Mouse (Mus musculus) frontal cortex, postnatal 25 days (tissue): ENCODE results near the gene Lrrc8c.
"Not testable (repeated sequence)": the region's sequence is repeated elsewhere in the genome, so short reads cannot be mapped to it uniquely, and the experiment has no call there.

ENCODE experiments used
- DNase-seq, 2 experiments: peaks; one replicate each; pipeline ENCODE4 v3.0.0; 2022; ENCODE audit warnings: low spot score in 2 of 2

The Lrrc8c gene

DNA sequence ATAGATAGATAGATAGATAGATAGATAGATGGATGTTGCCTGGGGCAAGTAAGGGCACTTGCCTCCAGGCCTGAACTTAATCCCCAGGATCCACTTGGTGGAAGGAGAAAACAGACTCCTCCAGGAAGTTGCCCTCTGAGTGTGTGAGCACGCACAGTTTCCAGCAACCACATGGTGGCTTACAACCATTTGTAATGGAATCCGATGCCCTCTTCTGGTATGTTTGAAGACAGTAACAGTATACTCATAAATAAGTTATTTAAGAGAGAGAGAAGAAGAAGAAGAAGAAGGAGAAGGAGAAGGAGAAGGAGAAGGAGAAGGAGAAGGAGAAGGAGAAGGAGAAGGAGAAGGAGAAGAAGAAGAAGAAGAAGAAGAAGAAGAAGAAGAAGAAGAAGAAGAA, 119.1 kb downstream of the Lrrc8c start:
- not testable (repeated sequence) for DNase-seq

DNA sequence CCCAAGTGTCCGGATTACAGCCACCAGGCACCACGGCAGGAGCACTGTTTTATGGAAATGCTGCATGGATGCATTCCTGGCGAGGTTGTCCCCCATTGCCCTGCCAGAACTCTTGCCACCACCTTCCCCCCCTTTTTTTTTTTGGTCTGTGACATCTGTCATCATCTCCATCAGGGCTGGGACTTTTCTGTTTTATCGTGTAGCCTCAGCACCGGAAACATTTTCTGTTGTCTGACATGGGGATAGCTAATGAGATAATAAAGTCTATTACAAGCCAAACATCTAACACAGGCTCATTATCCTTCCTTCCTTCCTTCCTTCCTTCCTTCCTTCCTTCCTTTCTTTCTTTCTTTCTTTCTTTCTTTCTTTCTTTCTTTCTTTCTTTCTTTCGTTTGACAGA, 119.7 kb downstream of the Lrrc8c start:
- no peak for DNase-seq

DNA sequence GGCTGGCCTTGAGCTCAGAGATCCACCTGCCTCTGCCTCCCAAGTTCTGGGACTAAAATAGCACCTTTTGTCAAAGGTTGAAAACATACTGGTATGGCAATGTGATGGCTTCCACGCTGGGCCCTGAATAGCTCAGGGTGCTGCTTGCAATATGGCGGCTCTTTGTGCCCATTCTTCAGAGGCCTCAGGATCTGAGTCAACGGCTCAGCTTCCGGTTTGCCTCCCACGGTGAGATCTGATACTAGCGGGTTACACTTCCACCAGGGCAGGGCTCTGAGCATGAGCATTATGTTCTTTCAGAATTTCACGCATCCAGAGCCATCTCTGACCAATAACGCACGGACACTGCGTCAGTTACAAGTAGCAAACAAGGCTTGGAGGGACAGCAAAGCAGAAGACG, 120.2 kb downstream of the Lrrc8c start:
- DNase-seq, result no peak

DNA sequence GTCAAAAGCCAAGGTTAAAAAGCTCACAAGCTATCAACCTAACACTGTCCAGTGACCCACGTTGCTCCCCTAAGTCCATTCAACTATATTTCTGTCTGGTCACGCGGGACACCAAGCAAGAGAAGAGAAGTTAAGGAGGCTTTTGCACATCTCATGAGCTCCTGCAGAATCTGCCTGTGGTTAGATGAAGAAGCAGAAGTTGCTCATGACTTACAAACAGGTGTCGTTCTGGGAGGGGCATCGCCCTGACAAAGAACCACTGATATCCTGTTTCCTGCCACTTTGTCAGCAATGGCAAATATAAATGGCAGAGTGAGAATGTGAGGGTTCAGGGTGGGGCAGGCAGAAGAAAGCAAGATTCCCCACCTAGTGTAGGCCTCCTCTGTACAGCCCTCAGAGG, 123.3 kb downstream of the Lrrc8c start:
- DNase-seq, result no peak

DNA sequence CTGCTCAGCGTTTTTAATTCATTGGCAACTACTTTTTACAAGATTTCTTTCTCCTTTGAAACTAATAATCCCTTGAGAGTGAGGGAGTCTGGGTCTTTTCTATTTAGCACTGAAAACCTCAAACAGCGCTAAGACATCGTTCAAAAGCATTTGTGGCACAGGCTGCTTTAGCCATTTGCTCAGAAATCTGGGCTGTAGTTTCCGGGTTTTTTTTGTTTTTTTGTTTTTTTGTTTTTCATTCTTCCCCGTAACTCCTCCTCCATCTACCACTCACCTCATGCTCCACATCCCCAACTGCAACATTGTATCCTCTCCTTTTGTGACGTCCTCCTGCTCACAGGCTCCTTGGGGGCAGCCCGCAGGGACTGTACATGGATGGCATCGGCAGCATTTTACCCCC, 124.1 kb downstream of the Lrrc8c start:
- no peak for DNase-seq

DNA sequence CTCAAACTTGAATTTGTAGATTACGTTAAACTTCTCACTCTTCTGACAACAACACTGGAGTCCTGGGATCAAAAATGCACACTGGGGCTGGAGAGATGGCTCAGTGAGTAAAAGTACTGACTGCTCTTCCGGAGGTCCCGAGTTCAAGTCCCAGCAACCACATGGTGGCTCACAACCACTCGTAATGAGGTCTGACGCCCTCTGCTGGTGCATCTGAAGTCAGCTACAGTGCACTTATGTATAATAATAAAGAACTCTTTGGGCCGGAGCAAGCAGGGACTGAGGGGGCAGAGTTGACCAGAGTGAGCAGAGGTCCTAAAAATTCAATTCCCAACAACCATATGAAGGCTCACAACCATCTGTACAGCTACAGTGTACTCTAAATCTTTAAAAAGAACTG, 125.0 kb downstream of the Lrrc8c start:
- DNase-seq, result no peak

DNA sequence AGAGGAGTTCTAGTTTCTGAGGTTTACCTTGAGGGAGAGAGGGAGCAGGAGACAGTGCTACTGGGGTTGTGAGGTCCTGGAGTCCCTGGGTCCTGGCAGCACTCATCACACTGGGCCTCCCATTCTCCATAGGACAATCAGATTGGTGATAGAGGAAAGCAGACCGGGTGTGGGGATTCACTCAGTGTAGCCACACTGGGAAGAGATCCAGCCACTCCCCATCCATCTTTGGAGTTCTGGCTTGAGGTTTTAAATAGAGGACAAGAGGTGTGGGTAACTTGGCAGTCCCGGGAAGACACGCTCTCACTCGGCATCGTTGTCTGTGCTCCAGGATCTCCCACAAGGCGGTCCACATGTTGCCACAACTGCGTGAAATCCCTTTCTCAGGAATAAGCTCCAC, 127.9 kb downstream of the Lrrc8c start:
- no peak for DNase-seq

DNA sequence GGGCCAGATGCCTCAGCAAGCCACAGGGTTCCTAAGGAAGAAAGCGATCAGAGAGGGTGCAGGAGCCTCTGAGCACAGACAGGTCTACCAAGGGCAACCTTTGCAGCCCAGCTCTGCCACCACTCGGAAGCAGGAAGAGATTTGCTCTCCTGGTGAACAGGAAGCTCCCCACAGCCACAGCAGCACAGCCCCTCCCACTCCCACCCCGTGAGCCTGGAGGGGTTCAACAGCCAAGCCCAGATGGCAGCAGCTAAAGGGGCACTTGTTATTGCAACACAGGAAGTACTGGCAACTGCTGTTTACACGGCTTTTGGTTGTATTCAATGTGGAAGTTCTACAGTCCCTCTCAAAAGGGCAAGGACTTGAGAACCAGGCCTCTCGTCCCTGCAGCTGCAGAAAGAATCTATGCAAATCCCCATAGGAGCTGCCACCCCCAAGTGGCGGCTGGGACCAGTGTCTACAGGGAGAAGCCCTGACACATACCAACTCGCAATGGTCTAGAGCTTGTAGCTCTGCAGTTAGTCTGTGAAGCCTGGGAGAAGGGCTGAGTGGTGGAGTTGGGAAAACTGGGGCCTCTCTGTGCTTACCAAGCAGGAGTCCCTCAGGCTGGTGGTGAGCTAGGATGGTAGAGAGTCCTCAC, 129.6 kb downstream of the Lrrc8c start:
- DNase-seq, result no peak

DNA sequence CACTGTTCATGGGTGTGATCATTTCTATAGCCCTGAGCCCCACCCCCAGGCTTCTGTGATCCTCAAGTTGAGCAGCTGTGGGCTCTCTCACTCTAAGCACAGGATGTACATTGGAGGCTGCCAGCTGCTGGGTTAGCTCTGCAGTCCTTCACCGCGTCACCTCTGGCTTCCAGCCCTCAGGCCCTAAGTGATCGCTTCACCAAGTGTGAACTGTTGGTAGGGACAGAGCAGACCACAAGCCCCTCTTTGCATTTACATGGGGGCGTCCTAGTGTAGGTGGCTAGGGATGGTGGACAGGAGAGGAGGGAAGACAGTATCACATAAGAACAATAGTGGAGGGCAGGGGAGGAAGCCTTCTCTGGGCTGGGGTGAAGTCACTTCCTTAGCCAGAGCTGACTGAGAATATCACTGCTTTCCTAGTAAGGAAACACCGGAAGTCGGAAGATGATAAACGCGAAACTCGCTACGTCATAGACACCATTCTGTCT, 130.4 kb downstream of the Lrrc8c start:
- DNase-seq, result no peak

DNA sequence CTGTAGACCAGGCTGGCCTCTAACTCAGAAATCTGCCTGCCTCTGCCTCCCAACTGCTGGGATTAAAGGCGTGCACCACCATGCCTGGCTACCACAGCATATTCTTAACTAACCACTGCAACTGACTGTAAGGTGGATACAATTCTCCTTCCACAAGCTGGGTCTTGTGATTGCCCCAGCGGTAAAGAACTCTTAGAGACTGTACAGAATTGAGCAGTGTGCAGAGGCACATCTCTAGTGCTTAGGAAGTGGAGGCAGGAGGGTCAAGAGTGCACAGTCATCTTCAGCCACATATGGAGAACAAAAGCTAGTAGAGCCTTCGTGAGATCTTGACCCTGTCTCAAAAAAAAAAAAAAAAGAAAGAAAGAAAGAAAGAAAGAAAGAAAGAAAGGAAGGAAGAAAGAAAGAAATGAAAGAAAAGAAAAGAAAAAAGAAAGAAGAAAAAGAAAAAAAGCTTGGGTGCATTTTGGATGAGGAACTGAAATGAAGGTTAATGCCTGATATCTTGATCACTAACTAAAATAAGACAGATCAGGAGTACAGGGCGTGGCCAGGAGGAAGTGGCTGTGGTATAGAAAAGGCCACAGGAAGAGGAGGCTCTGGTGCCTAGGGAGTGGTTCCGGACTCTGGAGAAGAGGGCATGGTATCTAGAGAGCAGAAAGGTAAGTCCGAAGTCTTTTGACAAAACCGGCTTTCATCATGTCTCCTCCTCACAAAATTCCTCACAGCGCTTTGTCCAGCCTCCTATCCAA, 131.7 kb downstream of the Lrrc8c start:
- DNase-seq, result no peak

DNA sequence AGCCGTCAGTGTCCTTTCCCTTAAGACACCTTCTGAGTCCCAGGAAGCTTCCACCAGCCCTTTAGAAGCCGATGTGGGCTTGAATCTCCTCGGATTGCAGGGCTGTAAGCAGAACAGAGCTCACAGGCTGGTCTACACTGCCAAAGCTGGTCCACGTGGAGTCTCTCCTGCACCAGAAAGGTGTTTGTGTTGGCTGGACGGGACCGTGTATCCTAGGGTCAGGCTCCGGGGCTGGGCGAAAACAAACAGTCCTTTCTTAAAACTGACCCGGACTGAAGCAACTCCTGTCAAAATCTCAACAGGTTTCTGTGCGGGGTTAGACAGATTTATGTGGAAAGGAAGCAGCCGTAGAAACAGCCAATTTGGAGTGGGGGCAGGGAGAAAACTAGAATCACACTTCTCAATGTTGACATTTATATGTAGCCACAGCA, 132.4 kb downstream of the Lrrc8c start:
- no peak for DNase-seq

DNA sequence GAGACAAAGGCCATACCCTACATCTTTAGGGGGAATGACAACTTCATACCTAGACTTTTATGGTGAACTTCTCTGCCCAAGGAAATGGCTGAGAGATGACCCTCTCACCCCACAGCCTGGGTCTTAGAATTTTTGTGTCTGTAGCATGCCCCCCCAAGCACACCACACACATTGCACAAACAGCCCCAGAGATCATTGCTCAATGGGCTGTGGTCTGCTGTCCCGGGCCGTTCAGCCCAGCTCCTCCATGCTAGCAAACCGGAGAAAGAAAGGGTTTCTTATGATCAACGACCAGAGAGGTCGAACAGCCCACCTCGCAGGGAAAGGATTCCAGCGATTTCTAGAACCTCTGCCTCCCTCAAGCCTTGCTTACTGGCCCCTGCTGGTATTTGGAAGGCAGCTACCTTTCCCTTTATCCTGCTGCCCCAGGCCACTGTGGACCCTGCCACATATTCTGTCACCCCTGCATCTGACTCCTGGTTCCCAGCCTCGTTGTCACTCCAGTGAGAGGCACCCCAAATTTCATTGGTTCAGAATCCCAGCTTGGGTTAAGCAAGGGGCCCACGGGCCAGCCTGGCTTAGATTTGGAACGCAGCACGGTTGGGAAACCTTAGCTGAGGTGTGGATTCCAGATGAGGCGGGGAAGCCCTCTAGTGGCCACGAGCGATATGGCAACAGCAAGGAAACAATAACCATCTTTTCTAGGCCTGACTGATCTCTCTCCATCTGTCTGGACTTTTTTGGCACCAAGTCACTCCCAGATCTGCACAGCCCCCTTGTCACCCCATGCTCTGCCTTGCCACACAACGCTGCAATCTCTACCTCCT, 135.3 kb downstream of the Lrrc8c start:
- DNase-seq, result peak; percentile 84 to 89

DNA sequence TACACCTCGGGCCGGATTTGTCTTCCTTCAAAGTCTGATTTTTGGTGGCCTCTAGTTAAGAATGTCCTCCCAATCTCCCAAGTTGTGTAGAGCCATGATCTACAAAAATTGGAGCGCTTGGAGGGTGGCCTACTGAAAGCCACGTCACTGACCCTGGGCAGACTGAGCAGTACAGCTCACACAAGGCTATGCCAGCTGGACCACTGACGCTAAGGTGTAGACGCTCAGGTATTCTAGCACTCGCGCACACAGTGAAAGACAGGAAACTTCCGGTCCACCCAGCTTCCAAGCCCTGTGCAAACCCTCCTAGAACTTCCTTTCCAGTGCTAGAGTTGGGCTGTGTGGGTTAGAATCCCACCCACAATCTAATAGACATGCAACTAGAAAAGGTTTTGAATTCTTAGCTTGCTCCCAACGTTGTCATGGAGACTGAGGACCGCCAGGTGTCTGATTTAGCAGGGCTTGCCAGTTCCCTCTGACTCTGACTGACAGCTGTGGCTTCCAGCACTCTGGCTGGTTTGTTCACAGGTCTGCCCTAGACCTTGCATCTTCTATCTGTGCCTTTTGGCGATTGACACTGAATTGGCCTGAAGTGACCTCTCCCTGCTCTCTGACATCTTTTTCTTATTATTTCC, 136.0 kb downstream of the Lrrc8c start:
- no peak for DNase-seq

DNA sequence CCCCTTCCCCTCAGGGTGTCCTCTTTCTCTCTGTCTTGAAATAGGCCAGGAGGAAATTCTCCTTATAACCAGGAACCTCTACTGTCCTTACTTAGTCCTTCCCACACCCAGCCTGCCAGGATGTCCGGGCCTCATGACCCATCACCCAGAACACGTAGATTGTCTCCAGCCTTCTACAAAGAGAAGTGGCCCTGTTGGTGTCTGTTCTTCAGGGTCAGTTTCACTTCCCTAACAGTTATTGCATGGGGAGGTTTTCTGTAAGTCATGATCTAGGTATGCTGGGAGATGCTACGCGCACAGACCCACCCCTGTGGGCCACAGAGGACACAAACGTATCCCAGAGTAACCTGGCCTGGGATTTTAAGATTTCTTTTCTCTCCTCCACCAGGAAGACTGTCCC, 142.7 kb downstream of the Lrrc8c start:
- no peak for DNase-seq
